Mouse (Mus musculus): Measurements from ENCODE around the gene Jmjd6.
"Not testable (repeated sequence)": the region's sequence is repeated elsewhere in the genome, so short reads cannot be mapped to it uniquely, and the experiment has no call there.

Jmjd6 gene

DNA sequence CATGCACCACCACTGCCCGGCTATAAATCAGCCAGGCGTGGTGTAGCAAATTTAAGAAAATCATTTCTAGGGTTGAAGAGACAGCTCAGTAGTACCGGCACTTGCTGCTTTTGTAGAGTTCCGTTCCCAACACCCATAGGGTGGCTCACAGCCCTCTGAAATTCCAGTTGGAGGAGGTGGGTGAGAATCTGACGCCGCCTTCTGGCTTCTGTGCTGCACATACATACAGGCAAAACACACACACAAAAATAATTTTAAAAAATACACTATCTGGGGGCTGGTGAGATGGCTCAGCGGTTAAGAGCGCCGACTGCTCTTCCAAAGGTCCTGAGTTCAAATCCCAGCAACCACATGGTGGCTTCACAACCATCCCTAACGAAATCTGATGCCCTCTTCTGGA lies 19.4 kb downstream of the Jmjd6 start:
- not testable (repeated sequence) for DNase-seq (ENCODE audit: low spot score)

DNA sequence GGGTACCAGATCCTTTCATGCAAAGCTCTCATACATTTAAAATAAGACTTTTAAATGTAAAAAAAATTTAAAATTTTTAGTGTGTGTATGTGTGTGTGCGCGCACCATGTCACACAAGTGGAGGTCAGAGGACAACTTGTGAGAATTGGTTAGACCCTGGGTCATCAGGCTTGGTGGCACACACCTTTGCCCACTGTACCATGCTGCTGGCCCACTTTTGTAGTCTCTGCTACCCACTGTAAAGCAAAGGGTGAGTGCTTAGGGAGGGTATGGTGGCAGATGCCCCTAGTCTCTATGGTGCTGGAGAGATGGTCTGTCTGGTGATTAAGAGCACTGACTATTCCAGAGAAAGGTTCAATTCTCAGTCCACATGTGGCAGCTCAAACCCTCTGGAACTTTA lies 20.0 kb downstream of the Jmjd6 start:
- DNase-seq (ENCODE audit: low spot score) = no peak

DNA sequence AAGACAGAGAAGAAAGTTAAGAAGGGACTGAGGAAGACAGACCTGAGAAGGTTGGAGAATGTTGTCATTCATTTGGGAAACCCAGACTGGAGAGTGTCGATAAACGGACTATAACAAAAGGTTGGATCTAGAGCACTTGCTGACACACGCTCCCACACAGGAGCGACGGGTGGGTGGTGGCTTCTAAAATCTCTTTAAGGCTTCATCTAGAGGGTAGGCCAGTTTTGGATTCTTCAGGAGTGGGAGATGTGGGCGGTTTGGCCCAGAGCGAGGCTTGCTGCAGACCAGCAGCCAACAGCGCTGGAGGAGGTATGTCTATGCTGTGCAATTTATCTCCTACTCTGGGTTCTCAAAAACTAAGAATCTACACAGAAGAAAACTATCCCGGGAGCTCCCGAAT lies 20.6 kb downstream of the Jmjd6 start:
- DNase-seq (ENCODE audit: low spot score) = no peak

- no peak for DNase-seq (ENCODE audit: low spot score)
Measured at GRCm38 (mm10) chr11:116822215-116822614, 21.0 kb downstream of the Jmjd6 start.

- peak; percentile 57 for DNase-seq (ENCODE audit: low spot score)
Measured at GRCm38 (mm10) chr11:116821057-116821940, 21.9 kb downstream of the Jmjd6 start.

DNA sequence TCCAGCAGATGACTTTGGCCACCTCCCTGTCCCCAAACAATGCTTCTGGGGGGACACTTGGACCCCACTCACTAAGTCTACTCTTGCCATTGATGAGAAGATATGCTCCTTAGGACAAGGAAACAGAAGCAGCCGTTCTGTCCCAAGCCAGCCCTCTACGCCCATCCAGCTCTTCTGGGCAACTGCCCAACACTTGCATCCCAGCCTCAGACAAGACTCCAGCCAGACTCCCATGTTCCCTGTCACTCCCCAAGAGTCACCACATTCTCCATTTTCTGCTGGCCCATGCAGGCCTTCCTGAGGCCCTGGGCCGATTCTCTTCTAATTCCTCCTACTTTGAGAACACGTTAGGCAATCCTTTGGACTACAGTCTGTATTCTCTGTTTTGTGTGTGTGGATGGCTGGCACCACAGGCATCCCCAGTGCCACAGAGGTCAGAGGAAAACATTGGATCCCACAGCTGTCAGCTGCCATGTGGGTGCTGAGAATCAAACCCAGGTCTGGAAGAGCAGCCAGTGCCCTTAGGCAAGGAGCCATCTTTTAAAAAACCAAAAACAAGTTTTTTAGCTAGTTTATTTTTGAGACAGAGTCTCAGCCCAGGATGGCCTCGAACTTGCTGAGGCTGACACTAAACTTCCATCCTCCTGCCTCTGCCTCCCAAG lies 23.2 kb downstream of the Jmjd6 start:
- no peak for DNase-seq (ENCODE audit: low spot score)

DNA sequence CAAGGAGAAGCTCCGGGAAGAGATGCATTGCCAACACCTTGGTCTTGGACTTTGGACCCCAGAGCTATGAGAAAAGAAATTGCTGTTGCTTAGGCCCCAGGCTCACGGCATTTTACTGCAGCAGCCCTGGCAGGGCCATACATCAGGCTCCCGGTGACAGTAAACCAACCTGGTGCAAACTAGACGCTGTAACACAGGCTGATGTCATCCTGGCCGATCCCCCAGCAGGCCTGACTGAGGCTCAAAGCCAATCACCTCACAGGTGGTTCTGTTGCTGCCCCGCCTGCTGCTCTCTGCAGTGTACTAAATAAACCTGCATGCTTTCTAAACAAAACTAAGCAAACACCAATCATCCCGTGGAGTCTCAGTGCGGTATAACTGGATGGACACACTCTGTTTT lies 24.5 kb downstream of the Jmjd6 start:
- DNase-seq (ENCODE audit: low spot score) = no peak

DNA sequence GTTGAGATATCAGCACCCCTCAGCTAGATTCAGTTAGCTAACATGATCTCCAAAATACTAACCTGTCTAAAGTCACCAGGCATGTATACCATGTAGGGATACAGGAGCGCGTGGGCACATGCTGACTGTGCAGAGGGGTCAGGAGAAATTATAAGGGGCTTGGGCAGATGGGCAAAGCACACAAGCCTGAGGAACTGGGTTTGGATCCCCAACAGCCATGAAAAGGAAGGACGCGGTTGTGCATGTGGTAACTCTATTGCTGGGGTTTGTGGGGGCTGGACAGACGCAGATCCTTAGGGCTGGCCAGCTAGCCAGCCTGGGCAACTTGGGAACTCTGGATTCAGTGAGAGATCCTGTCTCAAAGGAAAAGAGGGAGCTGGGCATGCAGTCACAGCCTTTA lies 25.7 kb downstream of the Jmjd6 start:
- DNase-seq (ENCODE audit: low spot score) = no peak

- peak; percentile 61 for DNase-seq (ENCODE audit: low spot score)
Measured at GRCm38 (mm10) chr11:116816769-116817168, 26.5 kb downstream of the Jmjd6 start.

DNA sequence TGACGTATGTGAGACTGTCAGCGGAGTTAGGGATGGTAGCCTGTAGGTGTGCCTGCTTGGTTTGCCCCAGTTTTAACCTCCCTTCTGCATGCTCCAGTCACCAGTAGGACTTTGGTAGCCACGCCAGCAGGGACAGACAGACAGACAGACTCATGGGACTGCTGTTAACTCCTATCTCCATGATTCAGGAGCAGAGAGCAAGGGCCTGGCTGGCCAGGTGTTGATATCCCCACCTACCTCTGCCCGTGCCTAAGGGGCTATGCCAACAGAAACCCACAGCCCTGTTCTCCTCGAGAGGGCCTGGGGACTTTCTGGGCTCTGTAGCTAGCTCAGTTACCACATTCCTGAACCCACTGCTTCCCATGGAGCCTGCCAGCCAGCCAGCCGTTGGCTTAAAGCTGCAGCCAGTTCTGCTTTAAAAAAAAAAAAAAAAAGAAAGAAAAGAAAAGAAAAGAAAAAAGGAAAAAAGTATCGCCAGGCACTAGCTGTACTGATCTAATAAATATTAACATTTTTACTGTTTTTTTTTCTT lies 28.3 kb downstream of the Jmjd6 start:
- DNase-seq (ENCODE audit: low spot score) = no peak

GRCm38 (mm10) chr11:116814076-116814883 lies 29.0 kb downstream of the Jmjd6 start:
- peak; percentile 64 for DNase-seq (ENCODE audit: low spot score)

- DNase-seq (ENCODE audit: low spot score) = no peak
Measured at GRCm38 (mm10) chr11:116813610-116814009, 29.6 kb downstream of the Jmjd6 start.

DNA sequence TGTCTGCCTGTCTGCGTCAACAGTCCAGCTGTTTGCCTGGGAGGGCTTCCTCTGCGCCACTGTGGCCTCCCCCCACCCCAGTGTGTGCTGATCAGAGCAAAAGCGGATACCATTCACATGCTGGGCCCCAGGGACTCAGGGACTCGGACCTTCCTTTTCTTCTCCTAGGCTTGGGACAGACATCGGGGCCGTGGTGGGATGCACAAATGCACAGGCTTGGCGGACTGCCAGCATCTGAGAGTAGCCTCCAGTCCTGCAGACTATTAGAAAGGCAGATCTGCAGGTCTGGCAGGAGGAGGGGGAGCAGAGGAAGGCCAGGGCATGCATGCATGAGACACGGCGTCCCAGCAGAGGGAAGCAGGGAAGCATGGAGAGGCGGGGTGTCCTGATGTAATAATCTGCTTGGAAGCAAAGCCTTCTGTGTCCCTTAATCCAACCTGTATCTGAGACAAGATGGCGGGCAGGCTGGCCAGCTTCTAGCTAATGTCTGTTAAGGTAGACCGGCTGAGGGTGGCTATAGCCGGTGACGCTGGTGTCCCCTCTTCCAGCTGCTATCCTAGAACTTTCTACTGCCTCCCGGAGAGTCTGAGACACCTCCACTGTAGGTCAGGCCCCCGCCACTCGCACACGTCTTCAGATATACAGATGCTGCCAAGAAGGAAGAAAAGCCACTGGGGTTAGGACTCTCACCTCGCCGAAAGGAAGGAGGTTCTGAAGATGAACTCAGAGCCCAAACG lies 30.3 kb downstream of the Jmjd6 start:
- DNase-seq (ENCODE audit: low spot score) = no peak

GRCm38 (mm10) chr11:116810983-116811901 lies 32.0 kb downstream of the Jmjd6 start:
- peak; percentile 47 for DNase-seq (ENCODE audit: low spot score)

GRCm38 (mm10) chr11:116810528-116810927 lies 32.7 kb downstream of the Jmjd6 start:
- no peak for DNase-seq (ENCODE audit: low spot score)

GRCm38 (mm10) chr11:116809520-116809919 lies 33.7 kb downstream of the Jmjd6 start:
- DNase-seq (ENCODE audit: low spot score) = no peak

- DNase-seq (ENCODE audit: low spot score) = no peak
Measured at GRCm38 (mm10) chr11:116808811-116809395, 34.3 kb downstream of the Jmjd6 start.

DNA sequence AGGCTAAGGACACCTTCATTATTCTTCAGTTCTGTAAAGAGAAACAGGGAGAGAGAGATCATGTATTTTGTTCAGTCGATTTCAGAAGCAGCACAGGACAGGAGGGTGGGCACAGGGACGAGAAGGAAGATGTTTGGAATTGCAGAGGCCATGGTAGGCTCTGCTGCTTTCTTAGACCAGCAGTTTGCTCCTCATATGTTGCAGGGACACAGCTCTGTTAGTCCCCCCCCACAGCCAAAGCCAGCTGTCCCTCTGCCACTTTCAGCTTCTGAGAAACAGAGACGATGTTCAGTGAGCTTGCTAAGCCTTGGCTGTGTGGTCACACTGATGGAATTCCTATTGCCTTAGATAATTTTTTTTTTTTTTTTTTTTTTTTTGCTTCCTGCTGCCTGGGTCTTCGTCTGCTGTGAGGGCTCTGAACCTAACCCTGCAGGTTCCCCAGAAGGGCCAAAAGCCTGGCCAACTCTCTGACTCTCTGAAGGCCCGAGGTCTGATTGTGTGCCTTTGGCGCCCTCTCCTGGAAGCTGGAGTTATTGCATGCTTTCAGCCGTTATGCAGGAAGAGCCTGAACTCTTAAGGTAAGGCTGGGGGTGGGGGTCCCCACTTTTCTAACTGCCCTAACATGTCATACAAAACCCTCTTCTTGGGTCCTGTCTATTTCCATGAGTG lies 35.2 kb downstream of the Jmjd6 start:
- DNase-seq (ENCODE audit: low spot score) = peak; percentile 86

- DNase-seq (ENCODE audit: low spot score) = no peak
Measured at GRCm38 (mm10) chr11:116807526-116807925, 35.7 kb downstream of the Jmjd6 start.

DNA sequence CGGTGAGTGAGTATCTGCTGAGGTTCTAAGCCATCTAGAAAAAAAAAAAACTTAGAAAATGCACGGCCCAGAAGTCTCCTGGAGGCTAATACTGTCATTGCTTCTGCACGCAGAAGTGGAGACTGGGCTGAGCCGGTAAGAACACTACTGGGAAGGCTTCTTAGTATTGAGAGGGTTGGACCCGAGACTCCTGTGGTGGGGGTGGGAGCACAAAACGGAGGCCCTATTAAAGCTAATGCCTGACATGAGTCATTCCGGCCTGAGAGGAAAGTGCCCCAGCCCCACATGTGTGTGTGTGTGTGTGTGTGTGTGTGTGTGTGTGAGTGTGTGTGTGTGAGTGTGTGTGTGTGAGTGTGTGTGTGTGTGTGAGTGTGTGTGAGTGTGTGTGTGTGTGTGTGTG lies 36.1 kb downstream of the Jmjd6 start:
- DNase-seq (ENCODE audit: low spot score) = no peak
